Mouse (Mus musculus) C2C12 (cell line): ENCODE results near the gene Gnao1.

Source experiments
- CEBPB ChIP-seq: IDR thresholded peaks from one replicate; pipeline ENCODE4 v1.6.1; 2011; ENCODE audit warnings: low read depth, mild to moderate bottlenecking, control low read depth, moderate library complexity
- CTCF ChIP-seq: IDR thresholded peaks from one replicate; pipeline ENCODE4 v1.5.1; 2011; ENCODE audit not compliant: control insufficient read depth, insufficient read depth, insufficient read length
- MAX ChIP-seq: IDR thresholded peaks from one replicate; pipeline ENCODE4 v1.6.1; 2011; ENCODE audit warnings: mild to moderate bottlenecking, control low read depth
- MYOD1 ChIP-seq: IDR thresholded peaks from one replicate; pipeline ENCODE4 v1.6.1; 2011; ENCODE audit warnings: low read depth; ENCODE audit not compliant: control insufficient read depth, insufficient read length
- MYOG ChIP-seq: IDR thresholded peaks from one replicate; pipeline ENCODE4 v1.6.1; 2011; ENCODE audit not compliant: control insufficient read depth, insufficient read length; ENCODE audit errors: extremely low read depth
- USF1 ChIP-seq: IDR thresholded peaks from one replicate; pipeline ENCODE4 v1.6.1; 2011; ENCODE audit warnings: low read depth, mild to moderate bottlenecking, control low read depth, moderate library complexity

DNA sequence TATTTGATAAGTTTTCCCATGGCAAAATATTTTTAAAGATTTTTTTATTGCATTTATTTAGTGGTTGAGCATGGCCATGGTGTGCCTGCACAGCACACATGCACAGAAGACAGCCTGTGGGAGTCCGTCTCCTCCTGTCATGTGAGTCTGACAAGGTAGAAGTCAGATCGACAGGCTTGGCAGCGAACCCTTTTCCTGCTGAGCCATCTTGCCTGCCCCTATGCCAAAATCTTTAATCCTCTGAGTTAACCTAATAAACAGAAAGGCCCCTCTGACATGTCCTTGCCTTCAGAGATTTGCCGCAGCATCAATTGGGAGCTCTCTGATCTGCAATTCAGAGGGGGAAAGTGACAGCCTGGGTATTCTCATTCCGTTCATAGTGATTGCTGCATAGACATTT is 26.0 kb downstream of the Gnao1 start:
- TF ChIP-seq CTCF, result no peak
- no peak for TF ChIP-seq CEBPB
- TF ChIP-seq MAX, result no peak
- TF ChIP-seq MYOG, result no peak
- no peak for TF ChIP-seq MYOD1
- TF ChIP-seq USF1, result no peak
